Mouse (Mus musculus): Measurements from ENCODE around the gene Orai2.
"Not testable (repeated sequence)": the region's sequence is repeated elsewhere in the genome, so short reads cannot be mapped to it uniquely, and the experiment has no call there.

Orai2 gene

DNA sequence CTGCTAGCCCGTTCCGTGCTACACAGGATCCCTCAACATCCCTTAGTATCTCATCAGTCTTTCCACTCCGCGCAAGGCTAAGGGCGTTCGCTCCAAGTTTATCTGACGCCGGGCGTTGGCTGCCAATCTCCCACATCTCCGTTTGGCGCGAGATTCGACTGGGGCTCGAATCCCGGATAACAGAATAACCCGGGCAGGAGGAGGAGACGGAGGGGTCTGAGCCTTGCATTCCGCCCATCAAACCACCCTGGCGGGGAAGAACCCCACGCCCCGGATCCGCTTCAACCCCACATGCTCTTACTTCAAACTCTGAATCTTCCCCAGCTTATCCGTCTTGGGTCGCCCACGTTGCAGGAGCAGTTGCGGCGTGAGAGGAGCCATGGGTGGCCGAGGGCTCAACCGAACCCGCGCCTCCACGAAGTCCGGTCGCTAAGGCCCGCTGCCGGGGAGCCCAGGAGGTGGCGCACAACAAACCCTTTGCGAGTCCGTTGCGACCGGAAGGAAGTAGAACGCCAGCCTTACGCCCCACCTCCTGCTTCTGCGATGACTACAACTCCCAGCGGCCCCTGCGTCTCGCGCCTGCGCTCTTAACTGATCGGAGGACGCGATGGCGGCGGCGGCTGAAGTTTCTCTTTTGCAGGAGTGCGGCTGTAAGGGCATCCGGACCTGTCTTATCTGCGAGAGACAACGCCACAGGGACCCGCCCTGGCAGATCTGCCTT lies 34.8 kb downstream of the Orai2 start, which contains the start of the genes Lrwd1 and Alkbh4:
TSS of gene Lrwd1 (minus strand) at position 504 of the 721 bp plus-strand sequence.
TSS of gene Alkbh4 (plus strand) at position 576 of the 721 bp plus-strand sequence.
- peak; percentile 95 to 97 for DNase-seq

DNA sequence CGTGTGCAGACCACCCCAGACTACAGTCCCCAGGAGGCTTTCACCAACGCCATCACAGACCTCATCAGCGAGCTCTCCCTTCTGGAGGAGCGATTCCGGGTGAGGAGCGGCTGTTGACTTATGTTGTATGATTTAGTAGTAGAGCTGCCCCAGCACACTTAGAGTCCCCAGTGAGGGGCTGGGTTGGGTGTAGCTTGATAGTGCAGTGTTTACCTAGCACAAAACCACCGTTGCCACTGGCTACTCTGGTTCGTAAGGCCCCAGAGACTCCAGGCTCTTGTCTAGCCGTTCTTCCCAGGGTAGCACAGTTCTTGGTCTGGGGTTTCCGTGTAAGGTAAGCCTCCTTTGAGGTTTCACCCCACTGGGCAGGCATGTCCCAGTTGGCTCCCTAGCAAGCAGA lies 48.3 kb downstream of the Orai2 start:
- DNase-seq = no peak

DNA sequence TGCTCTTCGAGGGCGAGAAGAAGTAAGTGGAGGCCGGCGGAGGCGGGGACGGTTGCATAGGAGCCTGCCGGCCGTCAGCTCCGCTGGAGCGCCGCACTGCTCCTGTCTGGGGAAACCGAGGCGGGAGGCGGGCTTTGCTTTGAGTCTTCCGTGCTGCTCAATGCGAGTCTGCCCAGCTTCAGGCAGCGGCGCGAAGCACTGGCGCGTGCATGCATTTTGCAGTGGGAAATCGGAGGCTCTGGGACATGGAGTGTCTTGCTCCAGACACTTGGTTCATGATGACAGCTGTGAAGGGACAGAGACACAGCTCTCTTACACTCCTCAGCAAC lies 53.8 kb downstream of the Orai2 start:
- DNase-seq = no peak

DNA sequence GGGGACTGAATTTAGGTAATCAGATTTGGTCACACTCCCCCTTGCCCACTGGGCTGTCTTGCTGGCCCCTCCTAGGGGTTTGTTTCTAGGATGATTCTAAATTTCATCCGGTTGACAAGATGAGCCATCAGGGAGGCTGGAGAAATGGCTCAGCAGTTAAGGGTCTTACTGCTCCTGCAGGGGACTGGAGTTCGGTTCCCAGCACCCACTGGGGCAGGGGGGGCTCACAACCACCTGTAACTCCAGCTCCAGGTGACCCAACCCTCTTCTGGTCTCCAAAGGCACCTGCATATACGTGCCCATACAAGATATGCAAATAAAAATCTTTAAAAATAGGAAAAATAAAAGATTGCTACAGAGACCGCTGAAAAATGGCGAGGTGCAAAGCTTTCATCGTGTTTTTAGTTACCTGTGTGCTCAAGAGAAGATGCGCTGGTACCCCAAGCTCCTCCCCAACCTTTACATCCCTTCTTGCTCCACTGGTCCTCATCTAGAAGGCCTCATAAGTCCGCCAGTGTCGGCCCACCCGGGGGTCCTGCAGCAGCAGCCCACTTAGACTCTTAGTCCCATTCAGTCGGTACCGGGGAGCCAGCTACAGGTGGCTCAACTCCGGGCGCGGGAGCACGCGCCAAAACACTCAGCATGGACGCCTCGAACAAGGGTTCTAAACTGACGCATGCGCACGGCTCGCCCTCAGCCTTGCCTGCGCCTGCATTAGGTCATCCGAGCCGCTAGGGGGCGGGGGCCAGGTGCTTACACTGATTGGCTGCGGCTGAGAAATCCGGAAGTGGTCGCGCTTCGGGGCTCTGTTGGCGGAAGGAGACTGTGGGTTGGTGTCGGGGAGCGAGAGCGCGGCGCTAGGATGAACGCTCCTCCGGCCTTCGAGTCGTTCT lies 54.4 kb downstream of the Orai2 start, which contains the start of gene Polr2j:
TSS of gene Polr2j (plus strand) at position 741 of the 893 bp plus-strand sequence.
- DNase-seq = peak; percentile 91 to 98

DNA sequence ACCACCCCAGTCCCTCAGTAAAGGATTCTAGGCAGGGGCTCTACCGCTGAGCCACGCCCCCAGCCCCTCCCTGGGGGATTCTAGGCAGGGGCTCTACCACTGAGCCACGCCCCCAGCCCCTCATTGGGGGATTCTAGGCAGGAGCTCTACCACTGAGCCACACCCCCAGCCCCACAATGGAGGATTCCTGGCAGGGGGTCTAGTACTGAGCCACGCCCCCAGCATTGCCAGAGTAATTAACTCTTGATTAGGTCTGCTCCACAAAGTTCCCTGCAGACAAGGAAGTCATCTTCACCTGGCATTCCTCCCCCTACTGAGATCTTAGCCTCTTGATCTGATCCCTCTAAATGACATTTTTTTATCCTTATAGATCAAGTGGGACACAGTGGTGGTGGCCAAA lies 57.0 kb downstream of the Orai2 start:
- DNase-seq = not testable (repeated sequence)

DNA sequence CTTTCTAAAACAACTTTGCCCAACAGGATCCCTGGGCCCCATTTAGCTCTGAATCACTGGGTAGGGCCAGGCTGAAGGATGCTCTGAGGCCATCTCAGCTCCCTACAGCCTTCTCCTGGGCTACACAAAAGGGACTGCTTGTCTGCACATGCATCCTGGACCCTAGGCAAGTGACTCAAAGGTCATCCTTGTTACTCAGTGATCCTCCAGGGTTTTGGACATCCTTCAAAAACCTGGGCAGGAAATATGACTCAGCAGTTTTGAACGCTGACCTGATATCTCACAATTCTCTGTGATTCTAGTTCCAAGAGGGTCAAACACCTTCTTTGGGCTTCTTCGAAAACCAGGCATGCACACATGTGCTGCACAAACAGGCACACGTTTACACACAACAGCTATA lies 61.5 kb downstream of the Orai2 start:
- no peak for DNase-seq

DNA sequence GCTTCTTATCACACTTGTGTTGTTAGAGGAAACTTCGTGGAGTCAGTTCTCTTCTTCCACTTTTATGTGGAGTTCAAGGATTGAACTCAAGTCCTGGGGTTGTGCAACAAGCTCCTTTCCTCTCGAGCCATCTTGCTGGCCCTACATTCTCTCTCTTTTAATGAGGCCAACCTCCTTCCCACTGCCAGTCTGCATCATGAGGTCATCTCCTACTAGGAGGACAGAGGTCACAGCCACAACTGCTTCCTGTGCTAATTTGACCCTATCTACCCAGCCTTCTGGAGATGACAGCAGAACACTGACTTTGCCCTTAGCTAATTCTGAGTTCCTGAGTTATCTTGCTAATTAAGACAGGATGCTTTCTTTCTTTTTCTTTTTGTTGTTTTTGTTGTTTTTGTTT lies 62.0 kb downstream of the Orai2 start:
- DNase-seq = no peak

DNA sequence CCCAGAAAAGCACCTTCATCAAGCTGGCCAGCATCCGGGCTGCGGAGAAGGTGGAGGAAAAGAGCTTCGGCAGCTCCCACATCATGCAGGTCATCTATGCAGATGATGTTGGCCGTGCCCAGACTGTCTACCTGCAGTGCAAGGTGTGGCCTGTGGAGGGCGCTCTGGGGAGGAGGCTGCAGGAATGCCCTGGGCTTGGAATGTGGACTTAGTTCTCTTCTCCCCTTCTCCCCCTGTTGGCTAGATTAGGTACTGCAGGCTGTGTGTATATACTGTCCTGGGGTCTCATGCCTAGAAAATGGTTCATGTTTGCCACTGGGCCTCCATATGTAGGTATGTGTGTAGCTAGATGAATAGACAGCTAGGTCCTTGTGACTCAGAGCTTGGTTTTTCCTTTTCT lies 66.0 kb downstream of the Orai2 start:
- peak in 1 of 2 experiments; percentile 17 for DNase-seq

DNA sequence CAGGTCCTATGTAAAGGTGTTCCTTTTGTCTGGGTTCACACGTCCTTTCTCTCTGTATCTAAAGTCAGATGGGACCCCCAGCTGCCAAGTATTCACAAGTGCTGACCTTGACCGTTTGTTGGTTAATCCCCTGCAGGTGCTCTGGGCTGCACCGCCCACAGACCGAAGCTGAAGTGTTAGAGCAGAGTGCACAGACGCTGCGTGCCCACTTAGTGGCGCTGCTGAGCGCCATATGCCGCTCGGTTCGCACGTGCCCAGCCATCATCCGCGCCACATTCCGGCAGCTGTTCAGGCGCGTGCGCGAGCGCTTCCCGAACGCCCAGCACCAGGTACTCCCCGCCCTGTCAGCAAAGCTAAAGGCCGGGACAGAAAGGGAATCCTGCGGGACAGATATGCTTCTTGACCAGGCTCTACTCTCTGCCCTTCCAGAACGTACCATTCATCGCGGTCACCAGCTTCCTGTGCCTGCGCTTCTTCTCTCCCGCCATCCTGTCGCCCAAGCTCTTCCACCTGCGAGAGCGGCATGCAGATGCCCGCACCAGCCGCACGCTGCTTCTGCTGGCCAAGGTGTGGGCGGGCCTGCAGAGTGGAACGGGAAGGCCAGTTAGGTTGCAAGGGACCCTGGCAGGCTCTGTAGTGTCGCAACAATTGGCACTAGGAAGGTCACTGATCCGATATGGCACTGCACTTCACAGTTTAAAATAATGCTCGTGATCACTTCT lies 68.3 kb downstream of the Orai2 start:
- DNase-seq = peak; percentile 34 to 56

DNA sequence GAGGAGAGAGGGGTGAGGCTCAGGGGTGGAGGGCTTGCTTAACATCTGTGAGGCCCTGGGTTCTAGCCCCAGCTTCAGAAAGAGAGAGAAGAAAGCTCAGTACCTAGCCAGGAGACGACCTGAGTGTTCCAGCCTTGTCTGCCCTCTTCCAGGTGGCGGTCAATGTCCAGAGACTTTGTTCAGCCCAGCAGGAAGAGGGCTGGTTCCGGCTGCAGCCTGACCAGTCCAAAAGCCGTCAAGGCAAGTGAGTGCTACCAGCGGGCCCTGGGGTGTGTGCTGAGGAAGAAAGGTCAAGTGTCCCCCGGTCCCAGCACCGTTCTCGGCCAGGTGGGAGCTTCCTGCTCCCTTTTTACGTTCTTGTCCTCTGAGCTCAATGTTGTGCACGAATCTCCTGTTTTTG lies 72.0 kb downstream of the Orai2 start:
- DNase-seq = no peak
